Mouse (Mus musculus) embryo, embryonic 10 days (tissue): ENCODE results near the gene Lrrc46.
A peak's percentile ranks its signal among the peaks of the same experiment; 100 is the strongest.

Experiments used
- DNase-seq: peaks from one replicate; pipeline ENCODE4 v3.0.0-alpha.2; 2015; ENCODE audit warnings: low spot score

The Lrrc46 gene

DNA sequence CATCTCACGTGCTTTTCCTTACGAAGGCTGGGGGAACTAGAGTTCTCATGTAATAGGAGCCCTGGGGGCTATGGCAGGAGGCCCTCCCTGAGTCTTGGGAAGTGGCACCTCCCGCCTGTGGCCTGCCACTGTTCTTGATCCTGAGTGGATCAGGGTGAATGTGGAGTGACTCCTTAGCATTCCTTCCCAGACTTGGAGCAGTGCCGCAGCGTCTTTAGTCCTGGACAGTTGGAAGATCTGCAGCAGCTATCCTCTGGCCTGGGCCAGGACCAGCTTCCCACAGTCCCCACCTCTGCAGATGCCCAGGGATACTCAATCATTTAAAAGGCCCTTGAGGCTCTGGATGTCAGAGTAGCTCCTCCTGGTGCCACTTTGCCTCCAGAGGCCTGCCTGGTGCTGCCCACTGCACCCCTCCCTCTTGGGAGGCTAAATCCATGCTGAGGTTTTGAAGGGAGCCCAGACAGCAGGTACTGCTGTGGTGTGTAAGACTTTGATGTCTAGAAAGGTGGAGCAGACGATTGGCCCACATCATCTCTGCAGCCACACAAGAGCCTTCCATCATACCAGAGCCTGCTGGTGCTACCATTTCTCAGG is 8.4 kb upstream of the Lrrc46 start:
- DNase-seq = no peak

DNA sequence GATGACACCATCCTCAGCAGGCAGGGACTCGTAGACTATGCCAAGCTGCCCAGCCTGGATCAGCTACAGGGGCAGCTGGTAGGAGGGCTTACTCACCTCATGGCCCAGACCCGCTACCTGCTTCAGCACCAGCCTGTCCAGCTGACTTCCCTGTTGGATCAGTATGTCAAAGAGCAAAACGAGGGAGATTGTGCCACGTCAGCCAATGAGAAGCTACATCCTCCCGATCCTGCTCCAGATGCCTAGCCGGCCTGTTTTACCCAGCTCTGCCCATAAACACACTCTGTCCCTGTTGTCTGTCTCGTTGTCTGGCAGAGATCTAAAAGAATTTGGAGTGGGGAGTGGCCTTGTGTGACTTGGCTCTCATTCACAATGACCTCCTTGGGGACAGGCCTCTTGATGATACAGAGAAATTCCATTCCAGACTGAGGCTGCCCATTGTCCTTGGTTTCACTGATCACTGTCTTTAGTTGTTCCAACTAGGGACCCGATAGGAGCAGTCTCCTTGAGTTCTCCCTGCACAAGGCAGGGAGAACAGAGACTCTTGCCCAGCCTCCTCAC is 7.0 kb upstream of the Lrrc46 start:
- no peak for DNase-seq

DNA sequence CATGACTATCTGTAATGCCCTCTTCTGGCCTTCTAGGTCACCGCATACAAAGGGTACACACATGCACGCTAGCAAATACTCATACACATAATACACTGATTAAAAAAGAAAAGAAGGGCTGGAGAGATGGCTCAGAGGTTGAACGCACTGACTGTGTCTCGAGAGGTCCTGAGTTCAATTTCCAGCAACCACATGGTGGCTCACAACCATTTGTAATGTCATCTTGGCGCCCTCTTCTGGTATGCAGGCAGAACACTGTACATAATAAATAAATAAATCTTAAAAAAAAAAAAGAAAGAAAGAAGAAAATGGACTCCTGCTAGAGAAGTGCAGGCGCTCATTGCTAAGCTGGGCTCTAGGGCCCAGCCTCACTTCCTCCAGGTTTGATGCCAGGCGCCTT is 4.7 kb upstream of the Lrrc46 start:
- DNase-seq = no peak

DNA sequence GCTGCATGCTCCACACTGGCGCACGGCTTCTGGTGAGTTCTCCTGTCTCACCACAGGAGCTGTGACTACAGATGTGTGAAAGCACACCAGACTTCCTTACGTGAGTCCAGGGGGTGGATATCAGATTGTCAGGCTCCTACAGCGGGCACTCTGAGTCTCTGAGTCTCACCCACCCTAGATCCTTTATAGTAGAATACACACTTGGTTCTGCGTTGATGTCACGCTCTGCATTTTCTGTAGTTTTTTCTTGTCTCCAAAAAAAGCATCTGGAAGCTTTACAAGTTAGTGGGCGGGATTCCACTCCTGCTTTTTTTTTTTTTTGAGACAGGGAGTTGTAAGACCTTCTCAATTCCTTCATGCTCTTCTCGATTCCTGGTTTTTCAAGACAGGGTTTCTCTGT is 3.7 kb upstream of the Lrrc46 start:
- DNase-seq = no peak

DNA sequence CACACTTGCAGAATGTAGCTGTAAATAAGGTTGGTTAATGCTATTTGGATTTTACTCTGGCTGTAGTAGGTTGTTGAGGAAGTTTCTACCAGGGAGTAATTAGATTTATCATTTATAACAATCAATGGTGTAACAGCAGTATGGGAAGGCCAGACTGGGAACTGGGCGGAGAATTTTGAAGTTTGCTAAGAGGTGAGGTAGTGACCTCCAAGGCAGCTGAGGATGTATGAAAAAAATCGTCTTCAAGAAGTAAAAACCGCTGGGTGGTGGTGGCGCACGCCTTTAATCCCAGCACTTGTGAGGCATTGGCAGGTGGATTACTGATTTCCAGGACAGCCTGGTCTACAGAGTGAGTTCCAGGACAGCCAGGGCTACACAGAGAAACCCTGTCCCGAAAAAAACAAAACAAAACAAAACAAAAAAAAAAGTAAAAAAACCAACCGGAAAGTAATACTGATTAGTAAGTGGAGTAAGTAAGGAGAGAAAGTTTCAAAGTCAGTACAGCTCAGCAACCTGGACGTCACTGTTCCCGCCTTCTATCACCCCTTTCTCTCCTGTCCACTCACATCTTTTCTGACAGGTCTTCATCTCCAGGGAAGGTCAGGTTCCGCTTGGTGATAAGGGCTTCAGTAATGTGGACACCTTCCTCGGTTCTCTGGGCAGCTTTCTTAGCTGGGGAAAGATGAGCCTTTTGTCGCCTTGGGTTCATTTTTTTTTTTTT is 746 bp downstream of the Lrrc46 start:
- DNase-seq = no peak

DNA sequence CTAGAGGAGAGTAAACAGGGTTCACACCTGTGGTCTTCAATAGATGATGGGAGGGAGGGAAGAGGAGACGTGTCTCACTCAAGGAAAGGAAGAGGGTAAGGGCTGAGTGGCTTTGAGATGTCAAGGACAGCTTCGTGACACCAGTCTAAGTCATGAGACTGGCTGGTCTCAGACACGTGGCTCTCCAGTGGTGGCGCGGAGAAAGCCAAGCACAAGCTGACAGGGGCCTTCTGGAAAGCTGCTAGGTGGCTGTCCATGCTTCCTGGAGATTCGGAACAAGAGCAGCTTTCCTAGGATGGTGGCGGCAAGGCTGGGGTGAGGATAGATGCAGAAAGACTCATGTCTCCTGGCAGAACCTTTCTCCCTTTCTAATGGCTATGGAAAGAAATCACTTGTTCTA is 2.3 kb downstream of the Lrrc46 start:
- no peak for DNase-seq

DNA sequence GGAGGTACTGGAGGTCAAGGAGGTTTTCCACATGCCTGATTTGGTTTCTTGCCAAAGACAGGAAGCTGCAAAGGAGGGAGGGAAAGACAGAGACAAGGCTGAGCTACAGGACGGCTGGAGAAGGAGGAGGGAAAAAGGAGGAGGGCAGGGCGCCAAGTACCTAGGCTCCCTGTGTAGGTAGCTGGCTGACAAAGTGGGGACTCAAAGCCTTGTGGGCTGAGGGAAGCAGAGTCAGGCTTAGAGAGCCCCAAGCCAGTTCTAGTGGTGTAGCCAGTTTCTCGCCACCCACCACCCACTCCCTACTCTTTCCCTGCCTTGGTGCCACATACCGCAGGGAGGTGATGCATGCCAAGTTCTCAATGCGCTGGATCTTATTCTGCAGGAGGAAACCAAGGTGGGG is 5.1 kb downstream of the Lrrc46 start:
- DNase-seq = no peak

DNA sequence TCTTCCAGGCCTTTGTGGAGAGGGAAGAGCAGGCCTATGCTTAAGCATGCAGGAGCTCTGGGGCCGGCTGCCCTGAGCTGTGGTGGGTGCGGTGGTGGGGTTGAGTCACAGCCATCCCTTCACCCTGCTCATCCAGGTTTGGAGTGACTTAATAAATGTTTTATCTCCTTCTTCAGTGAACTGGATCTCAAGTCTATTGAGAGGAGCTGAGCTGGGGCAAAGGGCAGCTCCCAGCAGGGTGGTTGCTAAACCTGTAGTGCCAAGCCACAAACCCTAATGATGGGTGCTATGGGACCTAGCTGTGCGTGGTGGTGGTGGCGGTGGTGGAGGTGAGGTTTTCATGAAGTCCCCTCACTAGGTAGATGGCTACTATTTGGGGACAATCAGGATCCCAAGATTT is 7.4 kb downstream of the Lrrc46 start:
- DNase-seq = no peak

DNA sequence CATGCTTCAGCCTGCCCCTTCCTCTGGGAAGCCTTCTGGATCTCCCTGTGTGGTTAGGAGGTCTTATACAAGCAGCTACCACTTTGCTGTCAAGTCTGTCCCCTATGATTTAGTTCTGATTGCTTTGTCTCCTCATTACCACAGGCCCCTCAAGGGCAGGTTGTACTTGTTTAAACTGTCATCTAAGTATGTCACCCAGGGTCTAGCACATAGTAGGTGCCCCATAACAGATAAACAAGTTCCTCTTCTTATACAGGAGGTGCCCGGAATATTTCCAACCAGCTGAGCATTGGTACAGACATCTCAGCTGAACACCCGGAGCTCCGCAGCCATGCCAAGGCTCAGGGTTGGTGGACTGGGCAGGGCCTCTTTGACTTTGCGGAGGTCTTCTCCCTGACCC is 8.7 kb downstream of the Lrrc46 start:
- DNase-seq = no peak

DNA sequence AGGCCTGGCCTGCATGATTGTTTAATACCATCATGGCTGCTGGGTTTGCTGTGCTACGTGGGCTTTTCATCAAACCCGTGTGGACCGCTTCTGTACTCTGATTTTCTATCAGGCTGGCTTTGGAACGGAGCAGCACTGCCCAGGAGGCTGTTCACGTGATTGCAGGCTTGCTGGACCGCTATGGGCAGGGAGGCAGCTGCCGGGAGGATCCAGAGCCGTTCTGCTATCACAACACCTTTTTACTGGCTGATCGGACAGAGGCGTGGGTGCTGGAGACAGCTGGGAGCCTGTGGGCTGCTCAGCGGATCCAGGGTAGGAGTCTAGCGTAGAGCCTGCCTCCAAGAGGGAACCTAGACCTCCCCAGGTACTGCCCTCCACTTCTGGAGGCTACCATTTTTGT is 9.2 kb downstream of the Lrrc46 start:
- no peak for DNase-seq

DNA sequence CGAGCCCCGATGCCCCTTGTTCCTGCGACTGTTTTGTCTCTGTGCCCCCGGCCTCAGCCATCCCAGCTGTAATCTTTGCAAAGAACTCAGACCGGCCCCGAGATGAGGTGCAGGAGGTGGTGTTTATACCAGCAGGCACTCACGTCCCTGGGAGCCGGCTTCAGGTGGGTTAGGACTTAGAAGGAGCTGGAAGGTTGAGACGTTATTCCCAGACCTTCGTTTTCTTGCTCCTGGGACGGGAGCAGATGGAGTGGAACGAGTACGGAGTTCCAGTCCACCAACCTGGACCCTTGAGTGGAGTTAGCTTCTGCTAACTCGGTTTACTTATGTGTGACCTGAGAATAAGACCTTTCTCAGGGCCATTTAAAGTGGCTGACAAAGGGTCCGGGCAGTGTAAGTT is 10.8 kb downstream of the Lrrc46 start:
- no peak for DNase-seq

DNA sequence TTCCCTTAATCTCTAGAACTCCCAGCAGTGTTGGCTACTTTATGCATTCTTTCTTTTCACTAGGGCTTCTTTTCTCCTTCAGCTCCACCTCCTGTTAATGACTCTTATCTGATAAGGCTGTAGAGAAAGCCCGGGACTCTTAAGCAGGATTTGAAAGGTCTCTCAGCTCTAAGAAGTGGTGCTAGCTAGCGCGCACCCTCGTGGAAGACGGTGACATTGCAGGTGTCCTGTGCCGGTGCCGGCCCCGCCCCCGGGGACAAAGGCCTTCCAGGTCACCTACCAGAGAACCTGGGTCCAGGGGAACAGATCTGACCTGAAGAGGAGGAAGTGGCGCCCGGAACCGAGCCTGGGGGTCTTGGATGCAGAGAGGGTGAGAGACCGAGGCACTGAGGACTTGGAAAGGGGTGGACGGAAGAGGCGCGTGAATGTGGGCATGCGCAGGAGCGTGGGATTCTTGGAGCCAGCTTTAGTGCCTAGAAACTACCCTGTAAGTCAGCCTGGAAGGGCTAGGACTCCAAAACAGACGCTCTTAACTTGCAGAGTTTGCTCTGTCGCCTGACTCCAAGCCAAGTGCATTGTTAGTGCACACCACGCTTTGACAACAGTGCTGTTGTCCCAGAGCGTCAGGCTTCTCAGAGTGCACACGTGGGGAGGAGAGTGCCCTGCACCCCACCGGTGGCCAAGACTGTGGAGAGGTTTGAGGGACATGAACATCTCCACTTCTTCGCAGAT is 11.4 kb downstream of the Lrrc46 start, which contains the start of gene Scrn2:
Gene Scrn2 (plus strand): TSS at position 253 of the 732 bp plus-strand sequence.
- DNase-seq = peak; percentile 96

DNA sequence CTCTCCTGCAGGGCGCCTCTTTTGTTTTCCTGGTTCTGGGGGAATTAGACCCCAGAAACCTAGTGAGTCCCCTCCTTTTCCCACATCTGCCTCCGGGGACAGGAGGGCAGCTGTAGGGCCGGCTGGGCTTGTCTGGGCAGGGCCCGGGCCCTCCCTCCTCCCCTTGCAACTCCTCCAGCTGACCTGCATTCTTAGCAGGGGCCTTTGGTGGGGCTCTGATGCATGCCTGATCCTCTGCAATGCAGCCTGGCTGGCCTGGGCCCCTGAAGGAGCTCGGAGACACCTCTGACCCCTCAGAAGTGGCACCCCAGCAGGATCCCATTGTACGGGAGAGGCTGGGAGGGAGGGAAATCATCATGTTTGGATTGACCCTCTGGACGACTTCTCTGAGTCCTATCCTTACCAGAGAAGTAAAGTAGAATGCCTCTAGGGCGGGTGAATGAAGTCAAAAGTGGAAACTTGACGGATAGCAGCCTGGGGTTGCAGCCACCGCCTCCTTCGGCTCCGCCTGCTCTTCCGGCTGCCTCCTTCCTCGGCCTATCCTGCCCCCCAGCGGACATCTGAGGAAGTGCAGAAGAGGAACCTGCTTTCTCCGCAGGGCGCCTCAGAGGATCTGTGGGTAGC is 15.4 kb downstream of the Lrrc46 start:
- DNase-seq = peak; percentile 94

DNA sequence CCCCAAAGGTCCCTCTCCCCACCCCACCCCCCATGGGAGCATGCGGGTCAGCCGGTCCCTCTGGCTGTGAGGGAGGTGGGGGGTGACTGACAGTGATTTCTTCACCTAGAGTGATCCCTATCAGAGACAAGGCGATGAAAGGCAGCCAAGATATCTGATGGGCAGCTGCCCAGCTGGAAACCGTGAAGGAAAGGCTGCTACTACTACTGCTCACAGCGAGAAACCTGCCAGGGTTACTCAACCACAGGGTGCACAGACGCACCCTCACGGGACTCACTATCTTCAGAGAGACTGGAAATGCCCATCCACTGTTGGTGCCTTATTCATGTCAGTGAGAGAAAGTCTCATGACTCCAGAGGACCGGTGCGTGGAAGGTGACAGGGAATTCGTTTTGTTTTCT is 16.2 kb downstream of the Lrrc46 start:
- no peak for DNase-seq

DNA sequence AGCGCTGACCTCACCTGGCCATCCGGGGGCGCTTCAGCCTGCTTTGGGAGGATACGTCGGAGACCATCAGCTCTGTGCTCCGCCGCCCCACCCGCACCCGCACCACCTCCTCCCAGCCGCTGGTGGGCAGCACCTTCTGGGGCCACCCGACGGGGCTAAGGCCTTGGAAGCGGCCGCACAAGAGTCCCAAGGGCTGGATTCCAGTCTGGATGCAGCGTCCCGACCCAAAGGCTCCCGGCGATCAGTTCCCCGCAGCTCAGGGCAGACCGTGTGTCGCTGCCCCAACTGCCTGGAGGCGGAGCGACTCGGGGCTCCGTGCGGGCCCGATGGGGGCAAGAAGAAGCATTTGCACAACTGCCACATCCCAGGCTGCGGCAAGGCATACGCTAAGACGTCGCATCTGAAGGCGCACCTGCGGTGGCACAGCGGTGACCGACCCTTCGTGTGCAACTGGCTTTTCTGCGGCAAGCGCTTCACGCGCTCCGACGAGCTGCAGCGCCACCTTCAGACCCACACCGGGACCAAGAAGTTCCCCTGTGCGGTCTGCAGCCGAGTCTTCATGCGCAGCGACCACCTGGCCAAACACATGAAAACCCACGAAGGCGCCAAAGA is 19.2 kb downstream of the Lrrc46 start:
- DNase-seq = peak; percentile 86

DNA sequence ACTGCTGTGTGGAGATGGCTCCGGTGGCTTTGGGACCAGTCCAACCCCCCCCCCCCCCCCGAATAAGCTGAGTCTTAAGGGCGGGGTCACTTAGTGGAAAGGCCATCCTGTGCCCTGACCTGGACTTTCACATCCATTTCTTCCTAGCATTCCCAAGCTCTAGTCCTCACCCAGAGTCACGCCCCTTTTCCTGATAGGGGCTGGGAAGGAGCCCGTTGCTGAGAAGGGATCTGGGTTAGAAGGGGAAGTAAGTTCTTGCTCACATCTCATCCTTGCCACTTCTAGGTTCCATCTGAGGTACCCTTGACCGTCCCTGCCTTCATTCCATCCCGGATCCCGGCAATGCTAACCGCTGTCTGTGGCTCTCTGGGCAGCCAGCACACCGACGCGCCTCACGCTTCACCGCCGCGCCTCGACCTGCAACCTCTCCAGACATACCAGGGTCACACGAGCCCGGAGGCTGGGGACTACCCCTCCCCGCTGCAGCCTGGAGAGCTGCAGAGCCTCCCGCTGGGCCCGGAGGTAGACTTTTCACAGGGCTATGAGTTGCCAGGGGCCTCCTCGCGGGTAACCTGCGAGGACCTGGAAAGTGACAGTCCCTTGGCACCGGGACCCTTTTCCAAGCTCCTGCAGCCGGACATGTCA is 20.0 kb downstream of the Lrrc46 start:
- peak; percentile 44 for DNase-seq

DNA sequence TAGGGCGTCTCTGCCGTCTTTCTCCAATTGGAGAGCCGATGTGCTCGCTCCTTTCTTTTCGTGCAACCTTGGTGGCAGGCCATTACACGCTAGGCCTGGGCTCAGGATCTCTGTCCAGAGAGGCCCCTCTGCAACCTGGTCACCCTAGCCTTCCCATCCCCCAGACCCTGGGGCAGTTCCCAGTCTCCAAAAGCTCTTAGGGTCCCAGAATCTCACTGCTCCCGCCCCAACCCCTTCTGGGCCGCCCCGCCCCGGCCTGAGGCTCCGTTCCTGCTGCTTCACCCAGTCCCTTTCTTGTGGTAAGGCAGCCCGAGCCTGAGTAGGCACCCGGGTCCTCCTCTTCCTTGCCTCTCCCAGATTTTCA is 21.9 kb downstream of the Lrrc46 start:
- DNase-seq = peak; percentile 34

DNA sequence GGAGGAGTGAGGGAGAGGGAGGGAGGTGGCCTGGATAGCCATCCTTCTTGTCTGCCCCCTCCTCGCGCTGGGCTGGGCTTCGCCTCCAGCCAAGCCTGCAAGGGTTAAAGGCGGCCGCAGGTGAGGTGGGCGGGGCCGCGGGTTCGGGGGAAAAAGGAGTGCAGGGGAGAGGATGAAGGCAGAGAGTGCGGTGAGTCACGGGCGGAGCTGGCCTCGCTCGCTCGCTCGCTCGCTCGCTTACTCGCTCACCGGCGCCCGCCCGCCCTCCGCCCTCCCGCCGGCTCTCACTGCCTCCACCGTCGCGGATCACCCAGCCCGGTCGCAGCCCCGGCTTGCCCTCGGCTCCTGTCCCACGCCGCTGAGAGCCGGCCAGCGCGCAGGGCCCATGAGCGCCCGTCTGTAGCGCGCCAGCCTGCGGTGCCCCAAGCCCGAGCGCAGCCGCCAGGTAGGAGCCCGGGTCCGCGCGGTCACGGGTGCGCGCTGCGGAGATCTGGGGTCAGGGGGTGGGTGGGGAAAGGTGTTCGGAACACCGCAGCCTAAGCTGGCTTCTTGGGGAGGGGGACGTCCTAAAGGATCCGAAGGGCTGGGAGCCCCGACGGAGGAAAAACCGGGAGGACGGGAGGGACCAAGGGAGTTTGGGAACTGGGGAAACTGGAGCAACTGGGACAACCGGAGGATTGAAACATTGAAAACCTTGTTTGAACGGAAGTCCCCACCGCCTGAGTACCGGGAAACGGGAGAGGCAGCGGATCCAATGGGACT is 22.4 kb downstream of the Lrrc46 start:
- DNase-seq = peak; percentile 27

DNA sequence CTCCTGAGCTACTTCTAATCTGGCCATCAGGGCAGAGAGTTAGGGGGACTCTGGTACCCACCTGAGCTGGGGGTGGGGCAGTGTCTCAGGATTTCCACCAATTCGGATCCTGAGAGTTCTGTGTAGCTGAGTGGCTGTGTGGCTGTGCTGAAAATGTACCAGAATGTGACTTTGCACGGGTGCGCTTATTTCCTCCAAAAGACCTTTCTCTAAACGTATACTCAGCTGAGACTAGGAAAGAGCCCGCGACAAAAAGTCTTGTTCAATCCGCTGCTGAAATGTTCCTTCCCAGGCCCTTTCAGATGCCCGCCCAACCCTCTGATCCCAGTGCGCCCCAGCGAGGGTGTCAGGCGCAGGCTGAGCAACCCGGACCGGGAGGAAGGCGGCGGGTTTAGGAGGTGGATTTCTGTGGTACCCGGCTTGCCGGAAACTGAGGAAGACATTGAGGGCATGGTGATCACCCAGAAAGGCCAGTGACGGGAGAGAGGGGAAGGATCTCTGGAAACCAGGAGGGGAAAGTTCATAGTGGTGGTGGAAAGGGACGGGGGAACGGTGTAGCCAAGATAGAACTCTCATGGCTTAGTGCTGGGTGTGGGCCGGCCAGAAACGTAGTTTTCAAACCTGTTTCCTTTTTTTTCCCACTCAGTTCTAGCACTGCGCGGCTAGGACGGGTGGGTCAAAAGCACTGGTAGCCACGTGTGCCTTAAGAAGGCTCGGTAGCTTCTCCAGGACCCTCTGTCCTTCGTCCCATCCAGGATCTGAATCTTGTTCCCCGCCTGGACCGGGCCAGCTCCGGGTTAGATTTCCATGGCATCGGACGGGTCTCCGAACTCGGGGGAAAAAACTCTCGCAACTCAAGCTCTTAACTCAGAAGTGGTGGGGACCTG is 23.3 kb downstream of the Lrrc46 start:
- DNase-seq = peak; percentile 28

DNA sequence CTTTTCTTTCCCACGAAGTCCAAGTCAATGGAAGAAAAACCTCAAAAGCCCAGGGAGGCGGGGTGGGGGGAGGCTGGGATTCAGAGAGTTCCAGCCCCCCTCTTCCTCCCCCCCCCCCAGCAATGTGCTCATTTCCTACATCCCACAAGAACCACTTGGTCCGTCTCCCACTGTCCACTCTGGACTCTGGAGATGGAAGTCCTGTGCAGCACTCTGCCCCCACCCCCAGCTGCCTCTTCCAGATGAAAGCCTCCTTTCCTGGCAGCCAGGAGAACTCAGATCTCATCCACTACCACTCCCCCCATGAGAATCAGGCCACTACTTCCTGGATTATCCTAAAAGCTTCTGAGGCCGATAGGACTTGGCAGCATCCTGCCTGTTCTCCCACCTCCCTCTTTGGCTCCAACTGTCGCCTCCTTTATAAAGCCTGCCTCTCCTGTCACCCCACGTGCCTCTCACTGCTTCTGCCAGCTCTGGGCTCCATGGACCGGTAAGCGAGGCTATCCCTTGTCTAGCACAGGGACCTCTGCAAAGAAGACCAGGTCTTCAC is 28.0 kb downstream of the Lrrc46 start, which contains the start of gene Sp6:
Gene Sp6 (plus strand): TSS at position 274 of the 550 bp plus-strand sequence.
- no peak for DNase-seq
